Mouse (Mus musculus): ENCODE data around the gene Myo6. TPM values are rescaled to one million over a fixed set of nuclear protein-coding genes. Genes with fewer than 3 reads are reported as not detected.

The Myo6 gene
- total and polyA plus RNA-seq, 3 experiments, result 1.2 to 1.6 TPM; not detected in 1

DNA sequence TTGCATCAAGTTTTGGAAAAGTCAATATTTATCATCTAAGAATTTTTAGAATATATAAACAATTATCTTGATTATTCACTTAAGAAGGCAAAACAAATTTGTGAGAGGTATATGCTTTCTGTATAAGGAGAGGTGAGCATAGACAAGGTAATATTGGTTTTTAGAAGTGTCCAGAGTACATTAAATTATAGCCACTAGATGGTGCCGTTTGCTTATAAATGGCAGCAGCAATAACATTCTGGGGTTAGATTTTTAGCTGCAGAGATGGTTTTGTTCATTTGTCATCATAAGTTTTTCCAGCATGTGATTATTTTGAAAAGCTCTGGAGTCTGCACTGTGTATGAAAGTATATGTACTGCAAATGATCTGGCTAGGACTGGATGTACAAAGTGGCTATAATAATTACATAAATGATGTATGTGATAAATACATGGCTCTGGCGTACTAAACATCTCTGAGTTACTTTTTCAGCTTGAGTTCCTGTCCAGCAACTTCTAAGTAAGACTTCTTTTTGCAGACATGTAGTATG, 128.3 kb downstream of the Myo6 start:
- H3K27ac ChIP-seq (ENCODE audit: control insufficient read depth, low read depth, low read length), result no peak overlapping the region
- peak; percentile 60 for DNase-seq (ENCODE audit: low read depth, low spot score)
- H3K9me3 ChIP-seq (replicated peaks; ENCODE audit: insufficient read depth, low read length), result no peaks in the 10 kb centered on the region
- no peak overlapping the region for H3K9ac ChIP-seq (ENCODE audit: control insufficient read depth, low read depth, low read length, poor library complexity, severe bottlenecking)
- no peaks in the 10 kb centered on the region for H3K36me3 ChIP-seq (ENCODE audit: control insufficient read depth in 1 of 2, insufficient read depth in 2 of 2, low read length in 2 of 2)
- TF ChIP-seq TAL1 (IDR thresholded peaks at IDR 0.05; ENCODE audit: low read length) (no peak), ZNF384 (IDR thresholded peaks at IDR 0.05; ENCODE audit: low read depth, low read length) (no peak), ZC3H11A (IDR thresholded peaks at IDR 0.05; ENCODE audit: low read depth, low read length) (peak; percentile 87), TCF12 (IDR thresholded peaks at IDR 0.05; ENCODE audit: low read depth, low read length) (no peak), CTCF (IDR thresholded peaks at IDR 0.05 in 2 of 3, conservative IDR thresholded peaks at IDR 0.05 in 1 of 3; ENCODE audit: control insufficient read depth in 1 of 3, insufficient read depth in 1 of 3, low read depth in 2 of 3, low read length in 3 of 3, poor library complexity in 1 of 3, severe bottlenecking in 1 of 3) (peak in 2 of 3 experiments; percentile 8 to 82; a peak in 3 of 6 replicates), EP300 (IDR thresholded peaks at IDR 0.05; ENCODE audit: low read depth in 1 of 2, low read length in 2 of 2) (no peak), MAFK (IDR thresholded peaks at IDR 0.05; ENCODE audit: borderline replicate concordance, low read depth, low read length) (no peak), SMC3 (IDR thresholded peaks at IDR 0.05; ENCODE audit: low read depth, low read length) (peak; percentile 78), MAX (IDR thresholded peaks at IDR 0.05; ENCODE audit: low read length) (no peak), HCFC1 (IDR thresholded peaks at IDR 0.05; ENCODE audit: low read depth, low read length) (no peak), USF2 (IDR thresholded peaks at IDR 0.05; ENCODE audit: borderline replicate concordance in 1 of 2, insufficient read depth in 1 of 2, low read depth in 1 of 2, low read length in 2 of 2) (no peak), NRF1 (IDR thresholded peaks at IDR 0.05; ENCODE audit: insufficient read depth, low read depth, low read length, poor library complexity, severe bottlenecking) (no peak), RAD21 (IDR thresholded peaks at IDR 0.05; ENCODE audit: low read depth, low read length) (peak; percentile 98)
- H3K79me2 ChIP-seq (ENCODE audit: control insufficient read depth, insufficient read depth, low read length, poor library complexity), result no peaks in the 10 kb centered on the region
- H3K4me3 ChIP-seq (ENCODE audit: control insufficient read depth in 1 of 2, insufficient read depth in 1 of 2, low read depth in 2 of 2, low read length in 2 of 2), result no peak overlapping the region
- H3K4me1 ChIP-seq (ENCODE audit: control insufficient read depth in 1 of 2, insufficient read depth in 2 of 2, low read length in 2 of 2), result no peaks in the 10 kb centered on the region
- no peaks in the 10 kb centered on the region for H3K27me3 ChIP-seq (ENCODE audit: control insufficient read depth in 1 of 2, insufficient read depth in 2 of 2, low read length in 2 of 2)

DNA sequence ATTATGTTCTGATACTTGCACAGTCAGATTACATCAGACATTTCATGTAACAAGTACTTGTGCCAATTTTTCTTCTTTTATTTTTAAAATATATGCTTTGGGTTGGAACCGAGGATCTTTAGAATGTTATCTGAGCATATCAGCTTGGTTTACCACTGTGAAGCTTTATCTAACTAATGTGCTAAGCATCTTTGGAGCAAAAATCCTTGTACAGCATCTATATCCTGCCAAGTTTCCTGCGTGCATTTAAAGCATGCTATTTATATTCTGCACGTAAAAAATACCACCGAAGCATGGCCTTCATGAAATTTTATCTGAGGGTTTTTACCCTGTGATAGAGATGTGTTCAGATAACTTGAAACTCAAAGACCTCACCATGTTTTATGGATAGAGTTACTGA, 131.3 kb downstream of the Myo6 start:
- no peaks in the 10 kb centered on the region for H3K27me3 ChIP-seq (ENCODE audit: control insufficient read depth in 1 of 2, insufficient read depth in 2 of 2, low read length in 2 of 2)
- no peak overlapping the region for H3K4me3 ChIP-seq (ENCODE audit: control insufficient read depth in 1 of 2, insufficient read depth in 1 of 2, low read depth in 2 of 2, low read length in 2 of 2)
- H3K9me3 ChIP-seq (replicated peaks; ENCODE audit: insufficient read depth, low read length), result no peaks in the 10 kb centered on the region
- no peak overlapping the region for H3K9ac ChIP-seq (ENCODE audit: control insufficient read depth, low read depth, low read length, poor library complexity, severe bottlenecking)
- no peak for TF ChIP-seq POLR2AphosphoS2 (IDR thresholded peaks at IDR 0.05; ENCODE audit: low read length)
- TF ChIP-seq HCFC1 (IDR thresholded peaks at IDR 0.05; ENCODE audit: low read depth, low read length), result no peak
- TF ChIP-seq MAFK (IDR thresholded peaks at IDR 0.05; ENCODE audit: borderline replicate concordance, low read depth, low read length), result no peak
- no peak for TF ChIP-seq RCOR1 (IDR thresholded peaks at IDR 0.05; ENCODE audit: low read depth, low read length)
- no peak for TF ChIP-seq ZKSCAN1 (IDR thresholded peaks at IDR 0.05; ENCODE audit: low read depth, low read length)
- no peak for TF ChIP-seq UBTF (IDR thresholded peaks at IDR 0.05; ENCODE audit: borderline replicate concordance, insufficient read depth, low read depth, low read length)
- no peak for TF ChIP-seq MEF2A (IDR thresholded peaks at IDR 0.05; ENCODE audit: extremely low read depth, insufficient replicate concordance, low read depth, low read length, poor library complexity, severe bottlenecking)
- TF ChIP-seq CHD2 (IDR thresholded peaks at IDR 0.05; ENCODE audit: low read length), result no peak
- TF ChIP-seq POLR2A (IDR thresholded peaks at IDR 0.05; ENCODE audit: control insufficient read depth in 1 of 2, insufficient read depth in 1 of 2, low read depth in 1 of 2, low read length in 2 of 2, poor library complexity in 1 of 2), result no peak
- TF ChIP-seq ZMIZ1 (IDR thresholded peaks at IDR 0.05; ENCODE audit: low read depth, low read length), result no peak
- TF ChIP-seq USF1 (IDR thresholded peaks at IDR 0.05; ENCODE audit: low read depth, low read length), result no peak
- TF ChIP-seq MAZ (IDR thresholded peaks at IDR 0.05; ENCODE audit: low read depth, low read length), result no peak
- no peak for TF ChIP-seq GATA1 (IDR thresholded peaks at IDR 0.05; ENCODE audit: low read depth, low read length)
- TF ChIP-seq RAD21 (IDR thresholded peaks at IDR 0.05; ENCODE audit: low read depth, low read length), result no peak
- H3K79me2 ChIP-seq (ENCODE audit: control insufficient read depth, insufficient read depth, low read length, poor library complexity), result no peaks in the 10 kb centered on the region
- no peak for DNase-seq (ENCODE audit: low read depth, low spot score)
- H3K36me3 ChIP-seq (ENCODE audit: control insufficient read depth in 1 of 2, insufficient read depth in 2 of 2, low read length in 2 of 2), result no peaks in the 10 kb centered on the region
- no peak overlapping the region for H3K27ac ChIP-seq (ENCODE audit: control insufficient read depth, low read depth, low read length)
- no peaks in the 10 kb centered on the region for H3K4me1 ChIP-seq (ENCODE audit: control insufficient read depth in 1 of 2, insufficient read depth in 2 of 2, low read length in 2 of 2)

All from MEL (cell line).